Mouse (Mus musculus) heart, adult 9 months (tissue): ENCODE measurements around the gene Pibf1.
A peak's percentile ranks its signal among the peaks of the same experiment; 100 is the strongest.

Experiments
- DNase-seq, 2 experiments: peaks; one replicate each; pipeline ENCODE4 v3.0.0; 2022; ENCODE audit warnings: low spot score in 2 of 2

Gene Pibf1

DNA sequence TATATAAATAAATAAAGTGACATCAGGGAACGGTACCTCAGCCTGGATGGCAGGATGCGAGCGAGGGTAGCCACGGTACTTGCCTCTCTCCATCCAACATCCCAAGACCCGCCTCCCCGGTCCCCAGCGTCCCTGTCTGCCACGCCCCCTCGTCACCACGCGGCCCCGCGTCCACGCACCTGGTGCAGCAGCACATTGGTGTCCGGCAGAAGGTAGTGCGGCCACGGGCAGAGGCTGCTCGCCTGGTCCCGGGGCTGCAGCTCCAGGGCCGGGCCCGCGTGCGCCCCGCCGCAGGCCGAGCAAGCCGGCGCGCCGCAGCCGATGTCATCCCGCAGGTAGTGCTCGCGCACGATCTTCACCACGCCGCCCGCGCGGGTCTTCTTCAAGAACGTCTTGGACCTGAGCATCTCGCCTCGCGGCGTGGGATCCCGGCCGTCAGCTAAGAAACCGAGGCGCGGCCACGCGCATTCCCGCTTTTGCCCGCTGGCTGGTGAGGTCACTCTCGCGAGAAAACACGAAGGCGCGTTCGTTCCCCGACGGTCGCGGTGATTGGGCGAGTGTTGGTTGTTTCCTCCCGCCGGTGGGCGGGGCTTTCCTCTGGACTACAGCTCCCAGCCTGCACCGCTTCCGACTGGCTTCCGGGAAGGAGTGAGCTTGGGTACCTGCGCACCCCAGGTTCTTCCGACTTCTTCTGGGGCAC is at the start of gene Pibf1, which contains the start of gene Dis3:
Gene Pibf1 (plus strand): TSS at position 158 of the 700 bp plus-strand sequence.
Gene Dis3 (minus strand): TSS at position 504 of the 700 bp plus-strand sequence.
- peak; percentile 96 to 98 for DNase-seq

DNA sequence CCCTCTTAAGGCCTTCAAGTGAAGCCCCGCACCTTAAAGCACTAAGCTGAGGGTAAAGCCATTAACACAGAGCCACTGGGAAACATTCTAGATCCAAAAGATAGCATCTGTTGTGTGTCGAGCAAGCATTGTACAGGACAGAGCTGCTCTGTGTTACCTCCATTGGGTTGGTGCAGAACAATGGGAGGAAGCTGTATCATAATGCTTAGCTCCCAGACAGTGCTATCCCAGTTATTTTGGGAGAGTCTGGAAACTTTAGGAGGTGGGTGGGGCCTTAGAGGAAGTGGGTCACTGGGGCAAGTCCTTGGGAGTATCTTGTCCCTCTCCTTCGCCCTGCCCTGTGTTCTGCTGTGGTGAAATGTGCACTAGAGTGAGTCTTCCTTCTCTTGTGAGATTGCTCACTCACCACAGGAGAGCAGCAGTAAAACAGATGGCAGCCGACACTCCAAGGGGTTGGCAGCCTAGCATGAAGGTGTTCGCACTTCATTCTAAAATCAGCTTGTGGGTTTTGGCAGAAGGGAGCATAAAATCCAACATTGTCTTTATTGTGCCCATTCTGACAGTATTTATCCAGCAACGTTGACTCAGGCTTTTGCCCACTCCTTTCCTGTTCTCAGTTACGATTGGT is 40.2 kb upstream of the Pibf1 start:
- DNase-seq, result no peak

DNA sequence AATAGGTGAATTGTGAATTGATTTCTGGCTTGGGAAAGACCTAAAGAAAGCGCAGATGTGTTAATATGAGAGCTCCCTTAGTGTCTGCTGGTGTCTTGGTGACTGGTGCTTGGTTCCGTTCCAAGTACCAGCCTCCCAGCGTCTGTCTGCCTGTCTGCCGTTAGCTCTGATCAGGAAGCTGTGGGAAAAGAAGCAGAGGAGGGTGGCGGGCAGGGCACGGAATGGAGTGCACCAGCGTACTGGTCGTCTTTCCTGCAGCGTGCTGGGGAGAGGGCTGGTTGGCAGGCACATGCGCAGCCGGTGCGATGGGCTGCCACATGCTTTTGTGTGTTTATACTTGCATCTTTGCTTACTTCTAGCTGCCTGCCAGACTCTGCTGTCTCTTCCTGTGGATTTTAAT is 38.6 kb upstream of the Pibf1 start:
- no peak for DNase-seq

- no peak for DNase-seq
Measured at GRCm38 (mm10) chr14:99063091-99063490, 36.1 kb upstream of the Pibf1 start.

- no peak for DNase-seq
Measured at GRCm38 (mm10) chr14:99071146-99071545, 28.1 kb upstream of the Pibf1 start.

DNA sequence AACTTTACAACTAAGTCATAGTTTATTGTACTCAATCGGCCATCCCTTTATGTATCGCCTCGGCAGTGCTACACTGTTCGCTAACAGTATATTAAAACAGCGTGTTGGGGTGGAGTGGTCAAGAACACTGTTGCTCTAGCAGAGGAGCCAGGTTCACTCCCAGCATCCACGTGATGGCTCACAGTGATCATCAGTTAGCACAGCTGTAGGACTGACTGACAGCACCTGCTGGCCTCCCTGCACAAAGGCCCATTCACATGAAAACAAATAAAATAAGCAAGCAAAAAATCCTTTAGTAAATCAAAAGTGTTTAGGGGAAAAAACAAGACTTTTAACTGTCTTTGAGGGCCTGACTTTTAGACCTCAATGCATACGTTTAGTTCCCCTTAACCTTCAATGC is 10.3 kb upstream of the Pibf1 start:
- DNase-seq, result no peak

- DNase-seq, result no peak
Measured at GRCm38 (mm10) chr14:99099967-99100587, 853 bp downstream of the Pibf1 start.

- DNase-seq, result no peak
Measured at GRCm38 (mm10) chr14:99103050-99103449, 3.8 kb downstream of the Pibf1 start.

- no peak for DNase-seq
Measured at GRCm38 (mm10) chr14:99104542-99105123, 5.4 kb downstream of the Pibf1 start.

- DNase-seq, result no peak
Measured at GRCm38 (mm10) chr14:99106671-99107070, 7.4 kb downstream of the Pibf1 start.

DNA sequence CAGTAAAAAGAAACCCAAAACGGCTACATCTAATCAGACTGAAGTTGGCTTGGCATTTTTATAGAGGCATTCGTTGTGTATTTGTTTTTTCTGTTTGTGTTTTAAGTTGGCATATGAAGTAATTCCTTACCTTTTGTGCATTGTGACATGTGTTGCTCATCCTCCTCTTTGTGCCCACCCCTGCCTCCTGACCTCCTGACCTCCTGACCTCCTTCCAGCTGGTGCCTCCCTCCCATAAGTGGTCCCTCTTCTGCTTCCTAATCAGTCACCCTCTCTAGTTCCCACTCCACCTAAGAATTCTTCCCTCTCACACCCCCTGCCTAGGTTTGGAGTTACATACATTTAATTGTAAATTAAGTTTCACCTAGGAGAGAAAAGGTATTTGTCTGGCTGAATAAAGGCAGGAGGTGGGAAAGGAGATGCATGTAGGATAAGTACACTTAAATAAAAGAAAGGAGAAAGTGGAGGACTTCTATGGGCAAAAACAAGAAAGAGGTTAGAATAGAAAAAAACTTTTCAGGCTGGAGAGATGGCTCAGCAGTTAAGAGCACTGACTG is 8.5 kb downstream of the Pibf1 start:
- DNase-seq, result no peak

DNA sequence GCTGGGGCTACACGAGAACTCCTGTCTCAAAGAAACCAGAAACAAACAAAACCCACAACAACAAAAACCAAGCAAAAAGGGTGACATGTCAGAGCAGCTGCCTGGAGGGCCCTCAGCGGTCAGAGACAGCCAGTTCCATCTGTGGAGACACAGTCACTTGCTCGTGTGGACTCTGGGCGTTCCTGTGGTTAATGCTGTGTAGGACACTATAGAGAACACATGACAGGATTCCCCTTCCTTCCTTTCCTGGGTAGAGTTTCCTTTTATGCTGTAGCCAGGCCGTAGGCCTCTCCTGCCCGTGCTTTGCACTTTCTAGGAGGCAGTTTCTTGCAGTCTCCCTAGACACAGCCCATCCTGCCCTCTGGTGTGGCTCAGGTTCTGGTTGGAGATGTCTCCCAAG is 9.5 kb downstream of the Pibf1 start:
- DNase-seq, result no peak

DNA sequence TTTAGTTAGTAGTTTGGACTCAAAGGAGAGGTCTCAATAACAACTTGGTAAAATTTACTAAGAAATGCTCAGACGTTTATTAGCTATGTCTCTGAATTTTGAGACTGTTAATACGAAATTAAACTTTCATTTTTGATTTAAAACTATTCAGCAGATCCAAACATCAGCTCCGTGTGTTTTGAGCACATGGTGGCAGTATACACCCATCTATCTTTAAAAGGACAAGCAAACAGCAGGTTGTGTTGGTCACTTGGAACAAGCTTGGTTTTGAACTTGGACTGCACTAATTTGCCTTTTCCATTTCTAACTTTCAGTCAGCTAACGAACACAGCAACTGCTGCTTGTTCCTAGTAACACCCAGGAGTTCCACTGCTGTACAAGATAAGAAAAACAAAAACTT is 18.4 kb downstream of the Pibf1 start:
- no peak for DNase-seq

GRCm38 (mm10) chr14:99121584-99122339 is 22.5 kb downstream of the Pibf1 start:
- no peak for DNase-seq

DNA sequence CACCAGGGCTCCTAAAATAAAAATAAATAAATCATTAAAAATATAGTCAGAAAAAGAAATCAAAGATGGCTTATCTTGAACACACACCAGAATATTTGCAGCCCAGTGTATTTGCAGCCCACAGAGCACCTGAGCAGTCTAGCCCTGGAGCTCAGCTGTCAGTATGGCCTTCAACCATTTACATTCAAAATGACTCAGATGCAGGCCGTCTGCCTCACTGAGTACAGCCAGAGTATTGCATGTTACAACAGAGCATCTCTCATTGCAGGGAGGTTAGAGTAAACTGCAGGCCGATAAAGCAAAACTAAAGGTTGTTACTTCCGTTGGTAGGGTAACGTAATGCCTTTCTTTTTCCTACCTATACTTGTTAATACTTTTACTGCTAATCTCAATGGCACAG is 24.9 kb downstream of the Pibf1 start:
- no peak for DNase-seq

- no peak for DNase-seq
Measured at GRCm38 (mm10) chr14:99126713-99127112, 27.5 kb downstream of the Pibf1 start.

DNA sequence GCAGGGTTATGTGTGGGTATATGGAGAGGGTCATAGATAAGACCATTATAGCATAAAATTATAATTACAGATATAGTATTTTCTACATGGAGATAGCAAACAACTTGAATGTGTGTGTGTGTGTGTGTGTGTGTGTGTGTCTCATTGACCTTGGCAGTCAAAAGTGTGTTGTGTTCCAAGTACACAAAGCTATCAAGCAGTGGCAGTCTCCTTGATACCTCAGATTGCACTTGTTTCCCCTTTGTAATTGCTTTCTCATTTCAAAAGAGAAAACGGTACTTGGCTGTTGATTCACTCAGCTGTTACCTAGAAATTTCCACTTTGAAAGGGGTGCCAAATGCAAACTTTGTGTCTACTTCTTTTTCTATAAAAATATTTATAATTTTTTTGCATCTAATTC is 28.3 kb downstream of the Pibf1 start:
- DNase-seq, result no peak

DNA sequence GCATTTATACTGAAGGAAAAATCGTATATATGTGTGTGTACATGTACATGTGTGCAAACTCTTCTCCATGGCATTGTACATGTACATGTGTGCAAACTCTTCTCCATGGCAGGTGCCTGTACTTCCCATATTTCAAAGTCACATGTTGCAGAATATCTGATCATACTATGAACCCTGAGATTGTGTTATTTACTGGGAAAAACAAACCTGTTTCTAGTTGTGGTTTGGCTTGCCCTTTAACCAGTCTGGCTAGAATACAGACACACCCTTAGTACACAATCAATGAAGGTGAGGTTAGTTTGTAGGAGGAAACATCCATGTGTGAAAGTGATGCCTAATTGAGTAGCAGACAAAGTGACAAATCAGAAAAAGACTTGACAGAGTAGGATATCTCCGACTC is 29.8 kb downstream of the Pibf1 start:
- DNase-seq, result no peak

DNA sequence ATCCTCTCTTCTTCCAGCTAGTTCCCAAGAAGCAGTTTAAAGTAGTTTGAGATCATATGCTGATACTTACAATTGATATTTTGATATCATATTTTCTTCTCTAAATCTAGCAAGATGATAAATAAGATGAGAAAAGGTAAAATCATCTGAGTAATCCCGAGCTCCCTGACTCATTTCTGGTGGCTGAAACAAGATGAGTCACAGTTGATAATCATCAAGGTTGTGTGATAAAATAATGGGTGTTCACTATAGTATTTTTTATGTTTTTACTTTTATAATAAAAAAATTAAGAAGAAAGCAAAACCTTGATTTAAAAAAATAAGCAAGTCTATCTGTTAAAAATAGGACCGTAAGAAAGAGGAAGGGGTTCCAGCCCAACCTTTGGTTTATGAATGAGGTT is 34.8 kb downstream of the Pibf1 start:
- no peak for DNase-seq

GRCm38 (mm10) chr14:99135761-99136160 is 36.5 kb downstream of the Pibf1 start:
- DNase-seq, result no peak

- no peak for DNase-seq
Measured at GRCm38 (mm10) chr14:99136297-99136696, 37.1 kb downstream of the Pibf1 start.

DNA sequence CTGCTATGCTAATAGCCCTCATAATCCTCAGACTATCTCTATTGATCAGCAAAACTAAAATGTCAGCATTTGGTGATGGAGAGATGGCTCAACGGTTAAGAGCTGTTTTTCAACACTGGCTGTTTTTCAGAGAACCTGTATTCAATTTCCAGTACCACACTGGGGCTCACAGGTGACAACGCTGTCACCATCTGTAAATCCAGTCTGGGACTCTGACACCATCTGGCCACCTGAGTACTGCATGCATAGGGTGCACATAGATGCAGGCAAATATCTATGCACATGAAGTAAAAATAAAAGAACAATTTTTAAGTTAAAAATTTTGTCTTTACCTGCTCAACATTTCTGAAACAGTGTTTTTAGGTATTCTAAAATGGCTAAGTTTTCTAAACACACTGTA is 40.8 kb downstream of the Pibf1 start:
- DNase-seq, result no peak
